Mouse (Mus musculus) adipose tissue, adult 10 weeks (tissue): ENCODE data around the gene Adam10. TPM values are rescaled to one million over a fixed set of nuclear protein-coding genes. Genes with fewer than 3 reads are reported as not detected.

Experiments used
- polyA plus RNA-seq: library from polyadenylated mRNA; stranded (reverse); fragments of 350-450 nt; fragmentation: Illumina TruSeq; extraction: RNeasy Lipid Tissue Mini Kit (QIAGEN cat#74804); gene quantifications from one replicate; pipeline ENCODE4 v1.2.3, GENCODE M21; 2014; ENCODE audit warnings: low read depth, low replicate concordance

The Adam10 gene
- polyA plus RNA-seq, result 70.7 TPM

GRCm38 (mm10) chr9:70678682-70679131 is at the start of gene Adam10:
Gene Adam10, plus strand, starts transcription at chr9:70678997.

GRCm38 (mm10) chr9:70656130-70657007 is 22.4 kb upstream of the Adam10 start, which contains the start of gene Gm10642:
Gene Gm10642, plus strand, starts transcription at chr9:70656251.

GRCm38 (mm10) chr9:70657013-70657967 is 21.5 kb upstream of the Adam10 start, which contains the start of gene Mindy2:
Gene Mindy2, minus strand, starts transcription at chr9:70657174.

Other genes with a start within 250 kb of the Adam10 start
- 19.6 TPM for gene Rnf111, start 175.3 kb upstream of the Adam10 start, polyA plus RNA-seq
- gene Sltm, start 136.2 kb upstream of the Adam10 start, polyA plus RNA-seq, result 32.2 TPM
- gene Gm10642, start 22.7 kb upstream of the Adam10 start, polyA plus RNA-seq, result 1.1 TPM
- gene Mindy2, start 21.8 kb upstream of the Adam10 start, polyA plus RNA-seq, result 14.6 TPM